Mouse (Mus musculus) heart, postnatal 14 days (tissue): ENCODE results near the gene Ccdc174. TPM values are rescaled to one million over a fixed set of nuclear protein-coding genes. Genes with fewer than 3 reads are reported as not detected.

ENCODE experiments used
- DNase-seq, 2 experiments: peaks; one replicate each; pipeline ENCODE4 v3.0.0; 2021 to 2022
- intact Hi-C: fragments of 180-260 bp; cut with DNase I; formaldehyde crosslinking; loops from one replicate; pipeline ENCODE4 v1.15.1; 2025
- total RNA-seq, 2 experiments: library from RNA; stranded (reverse); gene quantifications; 2 replicates each; pipeline ENCODE4 v1.2.3; 2021

Gene Ccdc174
- total RNA-seq, 2 experiments from 2014 or later = 10.1 to 10.9 TPM

DNA sequence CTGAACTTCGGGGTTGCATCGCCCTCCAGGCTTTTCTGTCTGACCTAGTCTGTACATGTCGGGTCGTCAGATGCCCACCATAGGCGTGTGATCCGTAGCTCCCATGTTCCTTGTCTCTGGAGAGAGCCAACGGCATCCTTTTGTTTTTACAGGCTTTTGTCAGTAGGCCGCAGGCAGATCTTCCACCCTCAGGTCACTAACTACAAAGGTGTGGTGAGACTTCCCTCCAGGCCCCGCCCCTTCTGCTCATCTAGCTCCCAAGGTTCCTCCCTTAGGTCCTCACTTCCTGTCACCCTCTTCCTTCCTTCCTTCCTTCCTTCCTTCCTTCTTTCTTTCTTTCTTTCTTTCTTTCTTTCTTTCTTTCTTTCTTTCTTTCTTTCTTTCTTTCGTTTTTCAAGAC lies 36.2 kb downstream of the Ccdc174 start:
- no peak for DNase-seq
- intact Hi-C loops = no loop called here

DNA sequence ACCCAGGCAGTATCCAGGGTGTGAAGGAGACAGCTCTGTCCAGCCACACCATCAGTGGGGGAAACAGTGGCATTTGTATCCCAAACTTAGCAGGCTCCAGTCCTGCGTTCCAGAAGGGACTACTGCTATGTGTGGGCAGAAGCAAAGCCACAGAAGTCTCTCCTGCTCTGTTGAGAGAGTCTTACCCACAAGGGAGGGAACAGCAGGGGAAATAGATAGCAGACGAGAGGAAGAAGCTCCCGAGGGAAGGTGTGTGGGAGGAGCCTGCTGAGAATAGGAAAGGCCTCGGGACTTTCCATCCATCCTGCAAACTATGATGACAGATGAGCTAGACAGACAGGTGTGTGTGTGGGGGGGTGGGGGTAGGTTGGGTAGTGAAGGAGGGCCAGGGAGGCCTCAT lies 39.4 kb downstream of the Ccdc174 start:
- intact Hi-C loops = no loop called here
- DNase-seq = no peak

DNA sequence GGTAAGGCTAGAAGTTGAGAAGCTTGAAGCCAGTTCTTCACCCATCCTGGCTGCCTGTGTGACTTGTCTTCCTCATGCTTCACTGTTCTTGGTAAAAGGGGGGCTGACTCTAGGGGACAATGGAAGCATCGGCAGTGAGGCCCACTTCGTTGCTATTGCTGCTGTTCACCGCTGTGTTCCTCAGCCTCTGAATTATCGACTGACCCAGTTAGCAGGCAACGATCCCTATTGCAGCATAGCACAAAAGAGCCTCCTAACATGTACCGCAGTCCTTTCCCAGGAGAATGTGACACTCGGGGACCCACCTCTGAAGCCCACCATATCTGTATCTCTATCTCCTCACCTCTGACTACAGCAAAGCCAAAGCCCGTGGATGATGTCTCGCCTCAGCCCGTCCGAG lies 39.9 kb downstream of the Ccdc174 start:
- intact Hi-C loops = no loop called here
- DNase-seq = no peak

DNA sequence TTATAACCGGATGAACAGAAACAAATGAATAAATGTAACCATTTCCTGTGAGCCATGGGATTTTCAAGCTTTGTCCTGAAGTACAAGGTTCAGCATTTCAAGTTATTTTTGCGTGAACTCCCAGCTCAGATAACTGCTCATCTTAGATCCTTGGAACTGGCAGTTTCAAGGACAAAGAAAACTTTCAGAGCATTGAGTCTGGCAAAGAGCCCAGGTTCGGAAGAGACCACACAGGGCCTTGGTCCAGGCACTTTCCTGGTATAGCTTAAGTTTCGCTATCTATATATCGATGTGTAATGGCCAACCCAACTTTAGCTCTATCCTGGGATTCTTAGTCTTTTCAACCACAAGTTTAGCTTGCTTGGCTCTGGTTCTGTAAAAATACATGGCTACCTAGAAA lies 53.4 kb downstream of the Ccdc174 start:
- no peak for DNase-seq
- intact Hi-C loops = no loop called here

DNA sequence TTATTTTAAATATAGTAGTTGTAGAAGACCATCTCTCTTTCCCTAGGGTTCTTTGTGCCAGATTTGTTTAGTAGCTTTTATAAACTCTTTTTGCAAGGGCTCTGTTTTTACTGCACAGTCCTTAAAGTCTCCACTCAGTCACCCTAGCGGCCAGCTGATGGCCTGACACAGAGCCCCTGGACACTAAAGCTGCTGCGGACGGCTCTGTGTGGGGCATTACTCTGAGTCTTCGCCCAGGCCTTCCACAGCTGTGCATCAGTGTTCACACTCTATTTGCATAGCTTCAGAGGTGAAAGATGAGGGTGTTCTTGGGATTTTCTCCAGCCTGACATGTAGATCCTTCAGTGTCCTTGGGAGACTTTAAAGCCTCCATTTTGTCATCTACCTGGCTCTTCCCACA lies 60.6 kb downstream of the Ccdc174 start:
- intact Hi-C loops = no loop called here
- no peak for DNase-seq

DNA sequence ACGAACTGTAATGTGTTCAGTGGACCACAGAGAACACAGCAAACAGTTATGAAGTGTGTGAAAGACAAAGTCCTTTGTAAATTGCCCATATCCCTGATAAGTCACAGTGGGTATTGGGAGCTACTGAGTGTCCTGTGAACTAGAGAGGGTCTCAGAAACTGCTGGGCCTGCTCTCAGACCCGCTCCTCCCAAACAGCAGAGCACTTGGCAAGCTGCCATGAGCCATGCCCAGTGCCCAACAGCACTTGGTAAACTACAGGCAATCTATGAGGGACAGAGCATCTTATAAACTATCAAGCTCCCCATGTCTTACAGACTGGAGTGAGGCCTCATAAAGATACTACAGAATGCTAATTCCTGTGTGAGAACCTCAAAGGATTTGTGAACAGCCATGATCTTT lies 70.6 kb downstream of the Ccdc174 start:
- intact Hi-C loops = no loop called here

More for the DNA sequence above, 70.6 kb downstream of the Ccdc174 start:
- no peak for DNase-seq

Other genes starting within 250 kb of the Ccdc174 start
- gene Slc6a6, start 194.0 kb upstream of the Ccdc174 start, total RNA-seq = 100 to 1,000 TPM; 117 to 145 TPM
- 10 to 100 TPM; 12.0 to 12.5 TPM for gene Grip2, start 50.8 kb upstream of the Ccdc174 start, total RNA-seq
- gene 4930590J08Rik, start 24.8 kb downstream of the Ccdc174 start, total RNA-seq = under 1 TPM; 0.76 to 0.93 TPM
- gene Fgd5, start 100.8 kb downstream of the Ccdc174 start, total RNA-seq = 10 to 100 TPM; 31.9 to 32.4 TPM
- gene Nr2c2, start 213.3 kb downstream of the Ccdc174 start, total RNA-seq = 10 to 100 TPM; 31.5 to 32.0 TPM